Mouse (Mus musculus): ENCODE measurements around the gene Kiss1r. TPM values are rescaled to one million over a fixed set of nuclear protein-coding genes. Genes with fewer than 3 reads are reported as not detected.

Gene Kiss1r
- polyA plus RNA-seq, 1 experiment from 2014 or later, result 1.0 TPM

GRCm38 (mm10) chr10:79927324-79928029 lies 10.7 kb downstream of the Kiss1r start:
- peak; percentile 6; the same call in 1 of the 2 replicates for ATAC-seq (ENCODE audit: insufficient number of reproducible peaks, low FRiP score, low TSS enrichment, low read depth)
- peak overlapping the region; percentile 96 for H3K4me3 ChIP-seq
- peak overlapping the region; percentile 93 for H3K4me2 ChIP-seq
- peaks cover 16% of the 10 kb centered on the region for H3K36me3 ChIP-seq
- H3K4me1 ChIP-seq, result peaks cover 62% of the 10 kb centered on the region
- H3K27me3 ChIP-seq, result peaks cover 14% of the 10 kb centered on the region
- no peaks in the 10 kb centered on the region for H3K9me3 ChIP-seq
- under 1% methylated on average over 54 of the region's 54 CpGs for WGBS
- H3K9ac ChIP-seq, result peak overlapping the region; percentile 85
- peak overlapping the region; percentile 95 for H3K27ac ChIP-seq

- Histone ChIP-seq H3K9me3 (no peaks in the 10 kb centered on the region), H3K4me3 (peak overlapping the region; percentile 96), H3K36me3 (peaks cover 20% of the 10 kb centered on the region), H3K4me1 (peaks cover 69% of the 10 kb centered on the region), H3K27me3 (peaks cover 7% of the 10 kb centered on the region), H3K9ac (peak overlapping the region; percentile 85), H3K27ac (peak overlapping the region; percentile 95), H3K4me2 (peak overlapping the region; percentile 93)
- ATAC-seq (ENCODE audit: insufficient number of reproducible peaks, low FRiP score, low TSS enrichment, low read depth), result no peak
- 1% methylated on average over 28 of the region's 29 CpGs for WGBS
These were observed 11.4 kb downstream of the Kiss1r start for GRCm38 (mm10) chr10:79928030-79928694.

- Histone ChIP-seq H3K9ac (no peak overlapping the region), H3K27ac (0 out of 2 replicates have a peak overlapping the region, but pooled peaks have one; percentile 18), H3K4me1 (peaks cover 79% of the 10 kb centered on the region), H3K27me3 (no peaks in the 10 kb centered on the region; the same call in 1 of the 2 replicates), H3K9me3 (no peaks in the 10 kb centered on the region), H3K4me2 (peak overlapping the region; percentile 93), H3K36me3 (peaks cover 24% of the 10 kb centered on the region), H3K4me3 (peak overlapping the region; percentile 96)
- WGBS, result 22% methylated on average over 9 of the region's 9 CpGs
- ATAC-seq (ENCODE audit: insufficient number of reproducible peaks, low FRiP score, low TSS enrichment, low read depth), result no peak
These were observed 12.3 kb downstream of the Kiss1r start for GRCm38 (mm10) chr10:79928907-79929701.

- no peaks in the 10 kb centered on the region for H3K27me3 ChIP-seq
- no peak overlapping the region for H3K4me2 ChIP-seq
- 85% methylated on average over 18 of the region's 18 CpGs for WGBS
- H3K9me3 ChIP-seq, result no peaks in the 10 kb centered on the region
- H3K9ac ChIP-seq, result no peak overlapping the region
- ATAC-seq (ENCODE audit: insufficient number of reproducible peaks, low FRiP score, low TSS enrichment, low read depth), result no peak
- no peak overlapping the region for H3K27ac ChIP-seq
- peaks cover 24% of the 10 kb centered on the region for H3K36me3 ChIP-seq
- no peak overlapping the region for H3K4me3 ChIP-seq
- H3K4me1 ChIP-seq, result peaks cover 85% of the 10 kb centered on the region
These were observed 13.4 kb downstream of the Kiss1r start for GRCm38 (mm10) chr10:79929967-79930825.

GRCm38 (mm10) chr10:79930826-79931186 lies 14.0 kb downstream of the Kiss1r start:
- no peak overlapping the region for H3K4me2 ChIP-seq
- ATAC-seq (ENCODE audit: insufficient number of reproducible peaks, low FRiP score, low TSS enrichment, low read depth), result no peak
- H3K36me3 ChIP-seq, result peaks cover 24% of the 10 kb centered on the region
- 88% methylated on average over 16 of the region's 16 CpGs for WGBS
- H3K4me1 ChIP-seq, result peaks cover 85% of the 10 kb centered on the region
- no peak overlapping the region for H3K27ac ChIP-seq
- no peak overlapping the region for H3K4me3 ChIP-seq
- no peak overlapping the region for H3K9ac ChIP-seq
- no peaks in the 10 kb centered on the region for H3K27me3 ChIP-seq
- no peaks in the 10 kb centered on the region for H3K9me3 ChIP-seq

GRCm38 (mm10) chr10:79931797-79932196 lies 15.0 kb downstream of the Kiss1r start:
- Histone ChIP-seq H3K9ac (no peak overlapping the region), H3K36me3 (peaks cover 24% of the 10 kb centered on the region)

GRCm38 (mm10) chr10:79932736-79933135 lies 16.0 kb downstream of the Kiss1r start:
- Histone ChIP-seq H3K27ac (peak overlapping the region; percentile 62), H3K27me3 (no peaks in the 10 kb centered on the region), H3K4me3 (no peak overlapping the region), H3K36me3 (peaks cover 27% of the 10 kb centered on the region), H3K4me1 (peaks cover 94% of the 10 kb centered on the region), H3K4me2 (no peak overlapping the region), H3K9ac (no peak overlapping the region), H3K9me3 (no peaks in the 10 kb centered on the region)
- WGBS, result 19% methylated on average over 8 of the region's 8 CpGs
- no peak for ATAC-seq (ENCODE audit: insufficient number of reproducible peaks, low FRiP score, low TSS enrichment, low read depth)

More at GRCm38 (mm10) chr10:79931797-79932196, 15.0 kb downstream of the Kiss1r start:
- 77% methylated on average over 9 of the region's 9 CpGs for WGBS
- H3K27me3 ChIP-seq, result no peaks in the 10 kb centered on the region
- H3K4me2 ChIP-seq, result no peak overlapping the region
- H3K9me3 ChIP-seq, result no peaks in the 10 kb centered on the region
- H3K4me1 ChIP-seq, result peaks cover 86% of the 10 kb centered on the region
- H3K27ac ChIP-seq, result no peak overlapping the region
- H3K4me3 ChIP-seq, result no peak overlapping the region
- no peak for ATAC-seq (ENCODE audit: insufficient number of reproducible peaks, low FRiP score, low TSS enrichment, low read depth)

- Histone ChIP-seq H3K4me1 (peaks cover 93% of the 10 kb centered on the region), H3K36me3 (peaks cover 32% of the 10 kb centered on the region), H3K9me3 (no peaks in the 10 kb centered on the region), H3K27me3 (no peaks in the 10 kb centered on the region), H3K4me2 (no peak overlapping the region), H3K4me3 (no peak overlapping the region), H3K9ac (no peak overlapping the region), H3K27ac (peak overlapping the region; percentile 62)
- no peak for ATAC-seq (ENCODE audit: insufficient number of reproducible peaks, low FRiP score, low TSS enrichment, low read depth)
- 29% methylated on average over 9 of the region's 9 CpGs for WGBS
These were observed 16.4 kb downstream of the Kiss1r start for GRCm38 (mm10) chr10:79933145-79933679.

GRCm38 (mm10) chr10:79933861-79934260 lies 17.1 kb downstream of the Kiss1r start:
- Histone ChIP-seq H3K4me1 (peaks cover 92% of the 10 kb centered on the region), H3K27ac (peak overlapping the region; percentile 30; the same call in 1 of the 2 replicates), H3K27me3 (no peaks in the 10 kb centered on the region), H3K4me3 (no peak overlapping the region), H3K36me3 (peaks cover 35% of the 10 kb centered on the region), H3K4me2 (no peak overlapping the region), H3K9ac (no peak overlapping the region), H3K9me3 (no peaks in the 10 kb centered on the region)
- ATAC-seq (ENCODE audit: insufficient number of reproducible peaks, low FRiP score, low TSS enrichment, low read depth), result no peak
- WGBS, result 62% methylated on average over 6 of the region's 6 CpGs

GRCm38 (mm10) chr10:79934272-79934721 lies 17.5 kb downstream of the Kiss1r start:
- peak; percentile 65 for ATAC-seq (ENCODE audit: insufficient number of reproducible peaks, low FRiP score, low TSS enrichment, low read depth)
- Histone ChIP-seq H3K9me3 (no peaks in the 10 kb centered on the region), H3K27me3 (no peaks in the 10 kb centered on the region), H3K4me3 (no peak overlapping the region), H3K9ac (no peak overlapping the region), H3K4me2 (no peak overlapping the region), H3K36me3 (peaks cover 37% of the 10 kb centered on the region), H3K4me1 (peaks cover 91% of the 10 kb centered on the region), H3K27ac (peak overlapping the region; percentile 30)
- 41% methylated on average over 13 of the region's 13 CpGs for WGBS

All from limb, embryonic 15.5 days (tissue).